Mouse (Mus musculus): ENCODE data around the gene Anks1. TPM values are rescaled to one million over a fixed set of nuclear protein-coding genes. Genes with fewer than 3 reads are reported as not detected.

The Anks1 gene
- polyA plus RNA-seq, 1 experiment from 2014 or later = 46.9 TPM

DNA sequence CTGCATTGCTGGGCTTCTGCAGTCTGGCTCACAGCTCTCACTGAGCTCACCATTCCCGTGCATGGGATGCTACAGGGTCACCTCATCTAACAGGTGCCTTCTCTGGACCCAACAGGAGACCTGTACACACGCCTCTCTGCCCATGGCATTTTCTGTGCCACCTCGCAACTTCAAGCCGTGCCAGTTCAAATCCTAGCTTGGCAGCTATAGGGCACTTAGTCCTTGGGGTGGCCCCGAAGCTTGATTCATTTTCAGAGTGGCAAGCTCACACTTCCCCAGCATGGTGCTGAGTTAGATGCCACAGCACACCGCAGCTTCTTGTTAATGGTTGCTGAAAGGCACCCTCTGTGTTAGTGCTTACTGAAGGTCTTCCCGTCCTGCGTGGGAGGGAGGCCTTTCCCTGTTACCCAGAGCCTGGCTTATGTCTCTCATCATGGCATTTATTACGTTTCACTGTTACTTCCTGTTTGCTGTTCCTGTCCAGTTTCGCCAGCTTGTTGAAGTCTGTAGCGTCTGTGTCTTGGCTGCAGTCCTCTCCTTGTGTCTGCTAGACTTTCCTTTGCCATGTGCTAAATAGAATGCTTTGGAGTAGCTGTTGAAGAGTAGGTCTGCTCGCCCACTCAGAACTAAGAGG lies 29.1 kb downstream of the Anks1 start:
- Histone ChIP-seq H3K27me3 (ENCODE audit: control insufficient read depth, insufficient read depth, low read length) (no peaks in the 10 kb centered on the region), H3K4me1 (ENCODE audit: control insufficient read depth, insufficient read depth, low read length) (peaks cover 4% of the 10 kb centered on the region; the same call in 1 of the 2 replicates), H3K9me3 (ENCODE audit: control insufficient read depth, low read length) (no peaks in the 10 kb centered on the region), H3K27ac (ENCODE audit: low read depth, low read length) (no peak overlapping the region), H3K36me3 (ENCODE audit: control insufficient read depth, insufficient read depth, low read length) (no peaks in the 10 kb centered on the region), H3K4me3 (ENCODE audit: low read depth, low read length) (no peak overlapping the region), H3K4me2 (ENCODE audit: low read depth) (no peak overlapping the region), H3K9ac (ENCODE audit: low read length) (no peak overlapping the region)
- DNase-seq (ENCODE audit: low spot score) (no peak), ATAC-seq (ENCODE audit: insufficient read depth, low FRiP score, low TSS enrichment) (no peak)
- WGBS = 86% methylated on average over 12 of the region's 12 CpGs

DNA sequence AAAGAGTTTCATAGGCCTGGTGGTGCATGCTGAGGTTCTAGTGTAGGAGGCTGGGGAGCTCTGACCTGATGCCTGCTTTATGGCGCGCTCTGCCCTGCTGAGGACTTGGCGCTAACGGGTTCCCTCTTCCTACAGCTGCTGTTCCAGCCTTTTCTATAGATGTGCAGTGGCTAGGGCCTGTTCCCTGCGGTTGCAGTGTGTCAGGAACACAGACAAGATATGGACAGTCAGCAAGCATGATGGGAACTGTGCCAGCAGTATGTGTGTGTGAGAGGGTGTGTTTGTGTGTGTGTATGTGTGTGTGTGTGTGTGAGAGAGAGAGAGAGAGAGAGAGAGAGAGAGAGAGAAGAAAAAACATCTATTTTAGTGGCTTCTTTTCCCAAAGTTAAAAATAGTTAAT lies 29.9 kb downstream of the Anks1 start:
- peaks cover 4% of the 10 kb centered on the region; the same call in 1 of the 2 replicates for H3K4me1 ChIP-seq (ENCODE audit: control insufficient read depth, insufficient read depth, low read length)
- ATAC-seq (ENCODE audit: insufficient read depth, low FRiP score, low TSS enrichment) (no peak), DNase-seq (ENCODE audit: low spot score) (no peak)
- 78% methylated on average over 5 of the region's 5 CpGs for WGBS
- no peak overlapping the region for H3K9ac ChIP-seq (ENCODE audit: low read length)
- H3K9me3 ChIP-seq (ENCODE audit: control insufficient read depth, low read length) = no peaks in the 10 kb centered on the region
- H3K27ac ChIP-seq (ENCODE audit: low read depth, low read length) = no peak overlapping the region
- H3K27me3 ChIP-seq (ENCODE audit: control insufficient read depth, insufficient read depth, low read length) = no peaks in the 10 kb centered on the region
- no peak overlapping the region for H3K4me3 ChIP-seq (ENCODE audit: low read depth, low read length)
- no peak overlapping the region for H3K4me2 ChIP-seq (ENCODE audit: low read depth)
- H3K36me3 ChIP-seq (ENCODE audit: control insufficient read depth, insufficient read depth, low read length) = no peaks in the 10 kb centered on the region

DNA sequence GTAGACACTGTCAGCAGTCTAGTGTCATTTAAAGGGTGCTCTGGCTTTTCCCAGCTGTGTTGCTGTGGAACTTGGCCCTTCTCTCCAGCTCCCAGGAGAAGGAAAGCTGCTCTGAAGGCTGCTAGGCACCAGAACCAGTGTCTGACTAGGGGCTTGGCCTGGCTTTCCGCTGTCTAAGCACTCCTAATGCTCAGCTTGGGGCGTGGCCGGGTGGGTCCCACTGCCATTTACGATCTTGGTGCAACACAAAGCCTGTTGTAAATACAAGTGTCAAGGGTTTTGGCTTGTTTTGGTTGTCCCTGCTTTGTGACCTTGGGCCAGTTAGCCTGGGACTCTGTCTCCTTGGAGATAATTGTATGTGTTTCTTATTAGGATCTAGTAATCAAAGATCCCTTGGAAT lies 31.2 kb downstream of the Anks1 start:
- Histone ChIP-seq H3K9ac (ENCODE audit: low read length) (no peak overlapping the region), H3K4me1 (ENCODE audit: control insufficient read depth, insufficient read depth, low read length) (peaks cover 4% of the 10 kb centered on the region; the same call in 1 of the 2 replicates), H3K36me3 (ENCODE audit: control insufficient read depth, insufficient read depth, low read length) (no peaks in the 10 kb centered on the region), H3K4me2 (ENCODE audit: low read depth) (no peak overlapping the region), H3K27ac (ENCODE audit: low read depth, low read length) (no peak overlapping the region), H3K27me3 (ENCODE audit: control insufficient read depth, insufficient read depth, low read length) (no peaks in the 10 kb centered on the region), H3K4me3 (ENCODE audit: low read depth, low read length) (no peak overlapping the region), H3K9me3 (ENCODE audit: control insufficient read depth, low read length) (no peaks in the 10 kb centered on the region)
- 26% methylated on average over 4 of the region's 4 CpGs for WGBS
- DNase-seq (ENCODE audit: low spot score) = no peak
- no peak for ATAC-seq (ENCODE audit: insufficient read depth, low FRiP score, low TSS enrichment)

GRCm38 (mm10) chr17:27941178-27941577 lies 32.1 kb downstream of the Anks1 start:
- WGBS = 81% methylated on average over 5 of the region's 5 CpGs
- Histone ChIP-seq H3K4me1 (ENCODE audit: control insufficient read depth, insufficient read depth, low read length) (peaks cover 4% of the 10 kb centered on the region; the same call in 1 of the 2 replicates), H3K36me3 (ENCODE audit: control insufficient read depth, insufficient read depth, low read length) (no peaks in the 10 kb centered on the region), H3K4me2 (ENCODE audit: low read depth) (no peak overlapping the region), H3K27ac (ENCODE audit: low read depth, low read length) (no peak overlapping the region), H3K9me3 (ENCODE audit: control insufficient read depth, low read length) (no peaks in the 10 kb centered on the region), H3K4me3 (ENCODE audit: low read depth, low read length) (no peak overlapping the region), H3K9ac (ENCODE audit: low read length) (no peak overlapping the region), H3K27me3 (ENCODE audit: control insufficient read depth, insufficient read depth, low read length) (no peaks in the 10 kb centered on the region)
- DNase-seq (ENCODE audit: low spot score) (no peak), ATAC-seq (ENCODE audit: insufficient read depth, low FRiP score, low TSS enrichment) (no peak)

DNA sequence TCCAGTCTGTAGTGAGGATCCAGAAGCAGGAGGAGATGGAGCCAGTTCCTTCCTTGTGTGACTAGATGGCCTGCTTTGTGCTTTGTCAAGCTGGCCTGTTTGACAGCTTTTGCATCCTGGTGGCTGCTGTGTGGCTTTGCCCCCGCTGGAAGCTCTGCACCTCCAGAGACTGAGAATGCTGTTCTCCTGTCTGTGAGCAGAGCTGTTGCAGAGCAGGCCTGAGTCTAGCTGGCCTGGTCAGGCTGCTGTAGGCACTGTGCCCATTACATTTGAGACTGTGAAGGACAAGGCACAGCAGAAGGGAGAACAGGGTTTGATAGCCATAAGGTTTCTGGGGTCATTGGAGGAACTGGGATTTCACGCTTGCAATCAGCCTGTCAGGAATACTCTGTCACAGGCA lies 32.6 kb downstream of the Anks1 start:
- Histone ChIP-seq H3K27ac (ENCODE audit: low read depth, low read length) (no peak overlapping the region), H3K9ac (ENCODE audit: low read length) (no peak overlapping the region), H3K4me2 (ENCODE audit: low read depth) (no peak overlapping the region), H3K4me3 (ENCODE audit: low read depth, low read length) (no peak overlapping the region), H3K9me3 (ENCODE audit: control insufficient read depth, low read length) (no peaks in the 10 kb centered on the region), H3K36me3 (ENCODE audit: control insufficient read depth, insufficient read depth, low read length) (no peaks in the 10 kb centered on the region), H3K4me1 (ENCODE audit: control insufficient read depth, insufficient read depth, low read length) (peaks cover 4% of the 10 kb centered on the region; the same call in 1 of the 2 replicates), H3K27me3 (ENCODE audit: control insufficient read depth, insufficient read depth, low read length) (no peaks in the 10 kb centered on the region)
- WGBS = 70% methylated on average over 2 of the region's 2 CpGs
- no peak for ATAC-seq (ENCODE audit: insufficient read depth, low FRiP score, low TSS enrichment)
- no peak for DNase-seq (ENCODE audit: low spot score)

DNA sequence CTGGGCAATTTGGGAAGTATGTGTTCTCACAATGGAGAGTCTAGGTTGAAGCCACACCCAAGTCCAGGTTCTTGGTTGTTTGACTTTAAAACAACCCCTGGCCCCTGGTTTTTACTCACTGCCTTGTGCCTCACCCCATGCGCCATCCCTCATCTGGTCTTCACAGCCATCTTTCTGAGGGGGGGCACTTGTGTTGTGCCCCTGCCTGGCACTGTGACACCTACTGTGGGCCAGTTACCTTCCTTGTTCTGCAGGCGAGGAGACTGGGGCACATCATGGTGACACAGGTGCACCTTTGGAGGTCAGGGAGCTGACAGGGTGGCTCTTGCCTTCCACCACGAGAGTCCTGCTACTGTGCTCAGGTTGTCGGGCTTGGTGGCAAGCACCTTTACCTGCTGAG lies 33.0 kb downstream of the Anks1 start:
- H3K9me3 ChIP-seq (ENCODE audit: control insufficient read depth, low read length) = no peaks in the 10 kb centered on the region
- H3K4me2 ChIP-seq (ENCODE audit: low read depth) = no peak overlapping the region
- H3K4me3 ChIP-seq (ENCODE audit: low read depth, low read length) = no peak overlapping the region
- no peak for ATAC-seq (ENCODE audit: insufficient read depth, low FRiP score, low TSS enrichment)
- H3K36me3 ChIP-seq (ENCODE audit: control insufficient read depth, insufficient read depth, low read length) = no peaks in the 10 kb centered on the region
- no peak for DNase-seq (ENCODE audit: low spot score)
- peaks cover 4% of the 10 kb centered on the region; the same call in 1 of the 2 replicates for H3K4me1 ChIP-seq (ENCODE audit: control insufficient read depth, insufficient read depth, low read length)
- WGBS = 84% methylated on average over 4 of the region's 4 CpGs
- no peak overlapping the region for H3K27ac ChIP-seq (ENCODE audit: low read depth, low read length)
- H3K9ac ChIP-seq (ENCODE audit: low read length) = no peak overlapping the region
- H3K27me3 ChIP-seq (ENCODE audit: control insufficient read depth, insufficient read depth, low read length) = no peaks in the 10 kb centered on the region

DNA sequence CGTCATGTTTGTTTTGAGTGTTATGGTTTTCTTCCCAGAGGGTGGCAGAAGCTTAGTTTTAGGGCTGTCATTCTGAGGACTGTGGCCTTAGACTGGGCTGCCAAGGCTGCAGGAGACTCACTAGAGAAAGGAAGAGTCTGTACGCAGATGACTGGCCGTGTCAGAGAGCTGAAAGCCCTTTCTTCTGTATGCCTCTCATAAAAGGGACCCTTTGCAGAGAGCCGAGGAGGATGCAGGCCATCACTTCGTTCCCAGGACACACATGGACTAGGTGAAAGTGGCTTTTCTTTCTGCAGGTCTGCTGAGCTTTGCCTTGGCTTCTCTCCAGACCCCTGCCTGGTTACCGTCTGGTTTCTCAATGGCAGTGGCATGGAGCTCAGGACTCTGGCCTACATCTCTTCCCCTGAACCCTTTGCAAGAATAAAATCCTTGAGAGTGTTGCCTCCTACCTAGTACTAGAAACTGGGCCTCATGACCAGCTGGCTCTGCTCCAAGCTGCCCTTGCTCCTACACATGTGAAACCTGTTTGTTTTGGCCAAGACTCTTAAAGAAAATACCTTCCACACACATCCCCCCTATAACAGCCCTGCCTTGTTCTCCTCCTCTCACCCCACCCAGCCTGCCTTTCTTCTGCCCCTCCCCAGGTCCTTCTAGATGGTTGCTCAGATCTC lies 36.6 kb downstream of the Anks1 start:
- 64% methylated on average over 6 of the region's 6 CpGs for WGBS
- Histone ChIP-seq H3K9ac (ENCODE audit: low read length) (no peak overlapping the region), H3K4me2 (ENCODE audit: low read depth) (no peak overlapping the region), H3K36me3 (ENCODE audit: control insufficient read depth, insufficient read depth, low read length) (no peaks in the 10 kb centered on the region), H3K27ac (ENCODE audit: low read depth, low read length) (no peak overlapping the region), H3K4me1 (ENCODE audit: control insufficient read depth, insufficient read depth, low read length) (no peaks in the 10 kb centered on the region), H3K4me3 (ENCODE audit: low read depth, low read length) (no peak overlapping the region), H3K9me3 (ENCODE audit: control insufficient read depth, low read length) (no peaks in the 10 kb centered on the region), H3K27me3 (ENCODE audit: control insufficient read depth, insufficient read depth, low read length) (no peaks in the 10 kb centered on the region)
- ATAC-seq (ENCODE audit: insufficient read depth, low FRiP score, low TSS enrichment) (no peak), DNase-seq (ENCODE audit: low spot score) (no peak)

- no peak overlapping the region for H3K27ac ChIP-seq (ENCODE audit: low read depth, low read length)
- no peak overlapping the region for H3K4me3 ChIP-seq (ENCODE audit: low read depth, low read length)
- DNase-seq (ENCODE audit: low spot score) (no peak), ATAC-seq (ENCODE audit: insufficient read depth, low FRiP score, low TSS enrichment) (no peak)
- no peak overlapping the region for H3K9ac ChIP-seq (ENCODE audit: low read length)
- no peaks in the 10 kb centered on the region for H3K9me3 ChIP-seq (ENCODE audit: control insufficient read depth, low read length)
- no peaks in the 10 kb centered on the region for H3K4me1 ChIP-seq (ENCODE audit: control insufficient read depth, insufficient read depth, low read length)
- H3K27me3 ChIP-seq (ENCODE audit: control insufficient read depth, insufficient read depth, low read length) = no peaks in the 10 kb centered on the region
- no peak overlapping the region for H3K4me2 ChIP-seq (ENCODE audit: low read depth)
- H3K36me3 ChIP-seq (ENCODE audit: control insufficient read depth, insufficient read depth, low read length) = no peaks in the 10 kb centered on the region
- WGBS = 89% methylated on average over 8 of the region's 8 CpGs
Measured at GRCm38 (mm10) chr17:27946371-27946770, 37.3 kb downstream of the Anks1 start.

DNA sequence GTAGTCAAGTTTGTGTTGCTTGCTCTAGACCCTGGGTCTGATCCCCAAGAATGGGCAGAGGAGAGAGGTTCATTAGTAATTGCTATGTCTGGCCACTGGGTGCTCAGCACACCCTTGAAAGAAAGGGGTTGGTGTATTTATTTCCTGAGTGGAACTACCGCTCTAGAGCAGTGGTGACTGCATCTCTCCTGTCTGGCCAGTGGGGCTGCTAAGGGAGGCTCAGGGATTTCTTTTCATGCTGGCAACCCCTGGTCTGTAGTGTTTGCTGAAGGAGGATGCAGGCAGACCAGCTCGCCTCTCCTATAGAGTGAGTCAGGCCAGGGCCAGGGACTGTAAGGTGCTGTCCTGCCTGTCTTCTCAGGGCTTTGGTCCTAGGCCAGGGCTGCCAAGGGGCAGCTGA lies 38.0 kb downstream of the Anks1 start:
- no peak for DNase-seq (ENCODE audit: low spot score)
- Histone ChIP-seq H3K27me3 (ENCODE audit: control insufficient read depth, insufficient read depth, low read length) (no peaks in the 10 kb centered on the region), H3K27ac (ENCODE audit: low read depth, low read length) (no peak overlapping the region), H3K9ac (ENCODE audit: low read length) (no peak overlapping the region), H3K36me3 (ENCODE audit: control insufficient read depth, insufficient read depth, low read length) (no peaks in the 10 kb centered on the region), H3K4me3 (ENCODE audit: low read depth, low read length) (no peak overlapping the region), H3K4me1 (ENCODE audit: control insufficient read depth, insufficient read depth, low read length) (no peaks in the 10 kb centered on the region), H3K9me3 (ENCODE audit: control insufficient read depth, low read length) (no peaks in the 10 kb centered on the region), H3K4me2 (ENCODE audit: low read depth) (no peak overlapping the region)
- WGBS = 89% methylated on average over 2 of the region's 2 CpGs
- ATAC-seq (ENCODE audit: insufficient read depth, low FRiP score, low TSS enrichment) = no peak

All from neural tube, embryonic 11.5 days (tissue).